Mouse (Mus musculus): ENCODE measurements at regions not wholly inside any gene's neighbourhood (a gene's known extent, or its start where the extent isn't known, plus 50 kb on each side); places are given as distances from the start of the nearest gene placed in this dataset.

GRCm38 (mm10) chr3:35688111-35688510 is 65.8 kb upstream of the Atp11b start:
- Histone ChIP-seq H3K4me3 (ENCODE audit: insufficient read depth, low read length) (no peak overlapping the region), H3K4me1 (ENCODE audit: control insufficient read depth, insufficient read depth, low read length) (no peaks in the 10 kb centered on the region), H3K27ac (ENCODE audit: insufficient read depth, low read length) (no peak overlapping the region)
- no peak for TF ChIP-seq POLR2A (IDR thresholded peaks at IDR 0.05; ENCODE audit: extremely low read depth, insufficient read depth, low read length)
- no peak for TF ChIP-seq CTCF (IDR thresholded peaks at IDR 0.05; ENCODE audit: extremely low read depth, insufficient read depth, low read length)

DNA sequence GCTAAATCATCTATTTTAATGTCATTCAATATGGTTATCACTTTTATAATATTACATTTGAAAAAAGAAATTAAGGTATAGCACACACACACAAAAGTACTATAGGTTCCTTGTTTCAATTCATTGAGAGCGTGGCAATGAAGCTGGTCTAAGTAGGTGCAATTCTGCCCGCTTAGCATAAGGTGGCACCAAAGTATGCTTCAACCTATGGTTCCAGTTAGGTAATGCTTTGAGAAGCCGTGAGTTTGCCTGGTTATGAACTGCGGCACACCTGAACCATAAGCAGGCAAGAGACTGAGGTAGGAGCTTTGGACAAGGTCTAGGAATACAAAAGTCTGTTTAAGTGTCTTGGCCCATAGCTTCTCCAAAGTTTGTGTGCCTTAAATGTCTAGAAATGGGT is 65.1 kb upstream of the Atp11b start:
- no peaks in the 10 kb centered on the region for H3K4me1 ChIP-seq (ENCODE audit: control insufficient read depth, insufficient read depth, low read length)
- no peak overlapping the region for H3K4me3 ChIP-seq (ENCODE audit: insufficient read depth, low read length)
- TF ChIP-seq POLR2A (IDR thresholded peaks at IDR 0.05; ENCODE audit: extremely low read depth, insufficient read depth, low read length) (no peak), CTCF (IDR thresholded peaks at IDR 0.05; ENCODE audit: extremely low read depth, insufficient read depth, low read length) (peak; percentile 94)
- no peak overlapping the region for H3K27ac ChIP-seq (ENCODE audit: insufficient read depth, low read length)

GRCm38 (mm10) chr3:35693039-35693438 is 60.9 kb upstream of the Atp11b start:
- TF ChIP-seq CTCF (IDR thresholded peaks at IDR 0.05; ENCODE audit: extremely low read depth, insufficient read depth, low read length) (peak; percentile 91), POLR2A (IDR thresholded peaks at IDR 0.05; ENCODE audit: extremely low read depth, insufficient read depth, low read length) (no peak)
- Histone ChIP-seq H3K4me3 (ENCODE audit: insufficient read depth, low read length) (no peak overlapping the region), H3K4me1 (ENCODE audit: control insufficient read depth, insufficient read depth, low read length) (no peaks in the 10 kb centered on the region), H3K27ac (ENCODE audit: insufficient read depth, low read length) (no peak overlapping the region)

- Histone ChIP-seq H3K4me1 (ENCODE audit: control insufficient read depth, insufficient read depth, low read length) (no peaks in the 10 kb centered on the region), H3K27ac (ENCODE audit: insufficient read depth, low read length) (no peak overlapping the region), H3K4me3 (ENCODE audit: insufficient read depth, low read length) (no peak overlapping the region)
- no peak for TF ChIP-seq POLR2A (IDR thresholded peaks at IDR 0.05; ENCODE audit: extremely low read depth, insufficient read depth, low read length)
- TF ChIP-seq CTCF (IDR thresholded peaks at IDR 0.05; ENCODE audit: extremely low read depth, insufficient read depth, low read length) = no peak
These were observed 60.4 kb upstream of the Atp11b start for GRCm38 (mm10) chr3:35693551-35693950.

DNA sequence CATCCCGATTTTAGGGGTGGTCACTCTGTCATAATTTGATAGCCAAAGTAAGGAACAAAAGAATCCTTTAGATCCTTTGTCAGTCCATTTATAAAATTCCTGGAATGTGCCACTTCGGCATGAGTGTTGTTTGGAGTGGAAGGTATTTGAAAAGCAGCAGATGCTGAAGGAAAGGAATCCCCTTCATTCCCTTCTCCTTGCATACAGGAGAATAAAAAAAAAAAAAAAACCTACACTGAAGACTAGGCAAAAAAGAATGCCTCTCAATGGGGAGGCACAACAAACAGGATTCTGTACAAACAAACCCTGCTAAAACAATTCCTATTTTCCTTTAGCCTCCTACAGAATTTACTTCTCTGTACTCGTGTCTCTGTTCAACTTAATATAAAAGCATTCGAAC is 59.7 kb upstream of the Atp11b start:
- H3K4me3 ChIP-seq (ENCODE audit: insufficient read depth, low read length) = no peak overlapping the region
- H3K27ac ChIP-seq (ENCODE audit: insufficient read depth, low read length) = no peak overlapping the region
- no peaks in the 10 kb centered on the region for H3K4me1 ChIP-seq (ENCODE audit: control insufficient read depth, insufficient read depth, low read length)
- TF ChIP-seq CTCF (IDR thresholded peaks at IDR 0.05; ENCODE audit: extremely low read depth, insufficient read depth, low read length) (no peak), POLR2A (IDR thresholded peaks at IDR 0.05; ENCODE audit: extremely low read depth, insufficient read depth, low read length) (no peak)

DNA sequence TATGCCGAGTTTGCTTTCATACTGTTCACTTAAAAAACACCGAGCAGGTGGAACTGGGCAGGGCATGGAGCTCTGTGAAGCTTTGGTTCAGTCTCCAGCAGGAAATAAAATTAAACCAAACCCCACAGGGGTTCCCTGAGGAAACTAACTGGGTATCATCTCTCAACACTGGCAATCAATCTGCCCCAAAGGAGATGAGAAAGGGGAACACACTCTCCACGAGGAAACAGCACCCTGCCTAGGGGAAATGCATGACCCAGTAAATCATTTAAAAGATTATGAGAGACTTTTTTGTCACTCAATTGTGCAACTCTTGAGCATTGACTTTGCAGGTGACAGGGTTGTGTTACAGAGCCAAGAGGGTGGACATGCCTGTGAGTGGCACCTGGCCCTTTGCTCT is 58.0 kb upstream of the Atp11b start:
- H3K4me1 ChIP-seq (ENCODE audit: control insufficient read depth, insufficient read depth, low read length) = no peaks in the 10 kb centered on the region
- no peak overlapping the region for H3K4me3 ChIP-seq (ENCODE audit: insufficient read depth, low read length)
- TF ChIP-seq POLR2A (IDR thresholded peaks at IDR 0.05; ENCODE audit: extremely low read depth, insufficient read depth, low read length) = no peak
- TF ChIP-seq CTCF (IDR thresholded peaks at IDR 0.05; ENCODE audit: extremely low read depth, insufficient read depth, low read length) = no peak
- no peak overlapping the region for H3K27ac ChIP-seq (ENCODE audit: insufficient read depth, low read length)

DNA sequence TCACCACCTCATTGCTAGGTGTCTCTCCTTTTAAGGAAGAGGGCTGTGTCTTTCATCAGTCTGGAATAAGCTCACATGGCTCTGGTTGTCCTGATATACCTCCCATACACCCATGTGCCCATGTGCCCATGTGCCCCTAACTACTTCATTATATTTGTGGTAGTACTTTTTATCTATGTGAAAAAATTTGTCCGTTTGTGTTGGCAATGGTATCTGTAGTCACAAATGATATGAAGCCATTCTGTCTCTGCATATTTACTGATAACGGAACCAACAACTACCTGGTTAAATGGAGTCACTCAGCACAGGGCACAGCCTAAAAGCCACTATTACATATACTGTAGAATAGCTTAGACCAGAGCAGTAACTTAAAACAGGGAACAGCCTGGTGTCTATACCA is 54.6 kb upstream of the Atp11b start:
- no peak overlapping the region for H3K4me3 ChIP-seq (ENCODE audit: insufficient read depth, low read length)
- H3K4me1 ChIP-seq (ENCODE audit: control insufficient read depth, insufficient read depth, low read length) = no peaks in the 10 kb centered on the region
- H3K27ac ChIP-seq (ENCODE audit: insufficient read depth, low read length) = no peak overlapping the region
- TF ChIP-seq CTCF (IDR thresholded peaks at IDR 0.05; ENCODE audit: extremely low read depth, insufficient read depth, low read length) = no peak
- no peak for TF ChIP-seq POLR2A (IDR thresholded peaks at IDR 0.05; ENCODE audit: extremely low read depth, insufficient read depth, low read length)

- no peak for TF ChIP-seq POLR2A (IDR thresholded peaks at IDR 0.05; ENCODE audit: extremely low read depth, insufficient read depth, low read length)
- TF ChIP-seq CTCF (IDR thresholded peaks at IDR 0.05; ENCODE audit: extremely low read depth, insufficient read depth, low read length) = no peak
- H3K4me3 ChIP-seq (ENCODE audit: insufficient read depth, low read length) = no peak overlapping the region
- no peaks in the 10 kb centered on the region for H3K4me1 ChIP-seq (ENCODE audit: control insufficient read depth, insufficient read depth, low read length)
- no peak overlapping the region for H3K27ac ChIP-seq (ENCODE audit: insufficient read depth, low read length)
These were observed 53.9 kb upstream of the Atp11b start for GRCm38 (mm10) chr3:35699979-35700378.

DNA sequence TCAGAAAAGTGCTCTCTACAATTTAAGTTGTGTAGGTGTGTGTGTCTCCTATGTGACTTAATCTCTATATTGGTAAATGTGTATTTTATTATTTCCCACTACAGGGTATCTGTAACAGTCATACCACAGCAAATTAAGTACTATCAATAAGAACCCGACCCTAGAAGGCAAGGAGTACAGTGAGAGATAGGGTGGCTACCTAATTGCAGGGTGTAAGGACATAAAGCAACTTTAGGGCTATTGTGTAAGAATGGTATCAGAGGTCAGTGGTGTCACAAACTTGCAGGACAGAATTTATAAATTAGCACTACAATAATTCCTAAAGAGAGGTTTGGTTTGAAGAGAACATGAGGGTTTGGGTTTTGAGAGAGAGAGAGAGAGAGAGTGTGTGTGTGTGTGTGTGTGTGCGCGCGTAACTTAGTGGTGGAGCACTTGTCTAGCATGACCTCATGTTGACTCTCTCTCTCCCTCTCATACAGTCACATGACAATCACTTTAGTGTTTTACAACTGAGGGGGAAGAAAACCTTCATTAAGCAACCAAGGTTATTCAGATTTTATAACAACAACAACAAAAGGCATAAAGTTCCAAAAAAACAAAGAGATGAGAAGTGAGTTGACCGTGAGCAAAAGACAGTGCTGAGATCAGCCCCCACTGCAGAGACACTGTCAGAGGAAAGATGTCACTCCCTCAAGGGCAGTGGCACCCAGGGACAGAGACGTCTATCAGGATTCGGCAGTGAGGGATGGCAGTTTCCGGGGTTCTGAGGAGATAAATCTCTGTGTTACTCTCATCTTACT is 50.2 kb upstream of the Atp11b start:
- H3K4me3 ChIP-seq (ENCODE audit: insufficient read depth, low read length) = no peak overlapping the region
- H3K27ac ChIP-seq (ENCODE audit: insufficient read depth, low read length) = no peak overlapping the region
- TF ChIP-seq CTCF (IDR thresholded peaks at IDR 0.05; ENCODE audit: extremely low read depth, insufficient read depth, low read length) (no peak), POLR2A (IDR thresholded peaks at IDR 0.05; ENCODE audit: extremely low read depth, insufficient read depth, low read length) (no peak)
- H3K4me1 ChIP-seq (ENCODE audit: control insufficient read depth, insufficient read depth, low read length) = no peaks in the 10 kb centered on the region

Measured in cortical plate, adult 2 months (tissue).